Mouse (Mus musculus) B cell, adult 62 days (primary cell): ENCODE measurements around the gene Rab3il1. TPM values are rescaled to one million over a fixed set of nuclear protein-coding genes. Genes with fewer than 3 reads are reported as not detected.

Source experiments
- total RNA-seq: library from RNA; stranded (reverse); gene quantifications from 4 replicates; pipeline ENCODE4 v1.2.4, GENCODE M21; 2023

The Rab3il1 gene
- total RNA-seq: 0.63 to 2.3 TPM (median 1.3 TPM) in 4 replicates

DNA sequence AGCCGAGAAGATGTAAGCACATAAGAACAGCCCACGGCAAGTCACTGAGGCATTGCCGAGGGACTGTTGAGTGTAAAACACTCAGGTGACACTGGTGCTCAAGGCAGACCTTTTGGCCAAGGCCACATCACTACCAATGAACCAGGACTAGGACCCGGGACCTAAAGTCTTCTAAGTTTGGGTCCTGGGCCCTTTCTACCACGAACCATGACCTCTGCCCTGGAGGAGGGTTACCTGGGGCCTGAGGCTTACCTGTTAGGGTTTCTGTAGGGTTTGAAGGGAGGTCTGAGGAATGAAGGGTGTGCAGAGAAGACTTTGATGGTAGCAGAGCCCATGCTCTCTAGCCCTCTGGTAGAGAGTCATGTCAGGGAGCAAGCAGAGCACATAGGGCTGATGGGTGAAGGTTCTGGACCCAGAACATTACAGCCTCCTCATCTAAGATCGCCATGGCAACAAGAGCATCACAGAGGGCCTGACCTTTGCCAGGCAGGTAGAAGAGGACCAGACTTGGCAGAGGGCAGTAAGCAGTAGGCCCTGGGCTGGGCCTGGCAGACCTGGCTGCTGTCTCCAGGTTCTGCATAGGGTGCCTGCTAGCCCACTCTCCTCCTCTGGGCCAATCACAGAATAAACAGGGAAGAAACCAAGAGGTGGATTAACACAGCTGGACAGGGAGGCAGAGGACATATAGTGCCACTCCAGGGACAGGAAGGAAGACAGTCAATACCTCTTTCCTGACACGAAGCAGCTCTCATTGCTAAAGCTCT, at the start of gene Rab3il1, which contains the start of gene Best1:
TSS of gene Rab3il1 (plus strand) at position 464 of the 764 bp plus-strand sequence.
TSS of gene Best1 (minus strand) at position 428 of the 764 bp plus-strand sequence.

DNA sequence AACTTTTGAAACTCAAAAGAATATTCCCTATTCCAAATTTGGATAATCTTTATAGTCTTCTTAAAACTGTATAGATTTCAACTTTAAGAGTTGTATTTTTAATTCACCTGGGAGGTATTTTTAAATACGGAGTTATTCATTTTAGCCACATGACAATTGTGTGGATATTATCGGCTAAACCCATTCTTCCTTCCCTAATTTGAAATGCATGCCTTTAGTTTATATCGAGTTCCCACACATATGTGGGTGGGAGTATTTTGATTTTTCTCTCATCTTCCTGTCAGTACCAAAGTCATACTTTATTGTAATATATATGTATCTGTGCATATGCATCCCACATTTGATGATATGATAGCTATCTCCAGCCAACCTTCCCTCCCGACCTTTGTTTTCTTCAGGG, 21.2 kb upstream of the Rab3il1 start, which contains the start of gene Fth1:
TSS of gene Fth1 (plus strand) at position 341 of the 400 bp plus-strand sequence.

GRCm38 (mm10) chr19:10041388-10042148, 40.1 kb downstream of the Rab3il1 start, which contains the start of gene Fads3:
Gene Fads3 (plus strand): TSS chr19:10041569.

Other genes with a start within 250 kb of the Rab3il1 start
- gene Scgb2a2, start 154.1 kb upstream of the Rab3il1 start, total RNA-seq: not detected in 4 replicates
- 31.8 to 39.2 TPM (median 35.7 TPM) in 4 replicates for gene Incenp, start 102.1 kb upstream of the Rab3il1 start, total RNA-seq
- gene Fth1, start 21.1 kb upstream of the Rab3il1 start, total RNA-seq: 2,251 to 2,402 TPM (median 2,321 TPM) in 4 replicates
- gene Best1, start within 50 bp of the Rab3il1 start, total RNA-seq: 0.36 TPM in 1 of 4 replicates, not detected in the others
- gene Fads3, start 39.9 kb downstream of the Rab3il1 start, total RNA-seq: 0.33 to 0.60 TPM (median 0.41 TPM) in 4 replicates
- gene Fads2, start 100.1 kb downstream of the Rab3il1 start, total RNA-seq: 0.27 to 1.4 TPM (median 0.86 TPM) in 4 replicates
- gene Fads1, start 181.2 kb downstream of the Rab3il1 start, total RNA-seq: 3.3 to 5.7 TPM (median 4.3 TPM) in 4 replicates
- 86.3 to 98.5 TPM (median 92.6 TPM) in 4 replicates for gene Tmem258, start 202.3 kb downstream of the Rab3il1 start, total RNA-seq
- 28.4 to 35.4 TPM (median 29.7 TPM) in 4 replicates for gene Fen1, start 202.5 kb downstream of the Rab3il1 start, total RNA-seq
- 0.24 TPM in 1 of 4 replicates, not detected in the others for gene Myrf, start 239.1 kb downstream of the Rab3il1 start, total RNA-seq